Mouse (Mus musculus) heart, embryonic 12.5 days (tissue): ENCODE measurements at regions not wholly inside any gene's neighbourhood (a gene's known extent, or its start where the extent isn't known, plus 50 kb on each side); places are given as distances from the start of the nearest gene placed in this dataset.

Source experiments
- ATAC-seq: fragments of 200-750 bp; cut with Nextera tagmentation; 2 replicates; pipeline ENCODE4 v1.8.0; 2017; ENCODE audit warnings: moderate TSS enrichment, moderate library complexity; ENCODE audit not compliant: insufficient number of reproducible peaks, low FRiP score
- H3K27ac ChIP-seq: fragments of 300-500 bp; sonication (generic); 2 replicates; pipeline ENCODE4 v1.5.1; 2016; ENCODE audit warnings: mild to moderate bottlenecking, moderate library complexity; ENCODE audit not compliant: poor library complexity, severe bottlenecking
- H3K27me3 ChIP-seq: fragments of 300-500 bp; sonication (generic); replicated peaks from 2 replicates; pipeline ENCODE4 v1.6.1; 2016; ENCODE audit warnings: mild to moderate bottlenecking, moderate library complexity
- H3K36me3 ChIP-seq: fragments of 300-500 bp; sonication (generic); 2 replicates; pipeline ENCODE4 v1.6.1; 2016; ENCODE audit warnings: mild to moderate bottlenecking, moderate library complexity
- H3K4me1 ChIP-seq: fragments of 300-500 bp; sonication (generic); replicated peaks from 2 replicates; pipeline ENCODE4 v1.6.1; 2016; ENCODE audit warnings: mild to moderate bottlenecking
- H3K4me2 ChIP-seq: fragments of 300-500 bp; sonication (generic); 2 replicates; pipeline ENCODE4 v1.6.1; 2016; ENCODE audit warnings: mild to moderate bottlenecking, moderate library complexity
- H3K4me3 ChIP-seq: fragments of 300-500 bp; sonication (generic); 2 replicates; pipeline ENCODE4 v1.5.1; 2016; ENCODE audit warnings: mild to moderate bottlenecking
- H3K9ac ChIP-seq: fragments of 300-500 bp; sonication (generic); 2 replicates; pipeline ENCODE4 v1.6.1; 2016; ENCODE audit warnings: mild to moderate bottlenecking, moderate library complexity
- H3K9me3 ChIP-seq: fragments of 300-500 bp; sonication (generic); replicated peaks from 2 replicates; pipeline ENCODE4 v1.6.1; 2016; ENCODE audit warnings: mild to moderate bottlenecking, moderate library complexity
- WGBS: fragments of 180-500 bp; shearing (Covaris S2); methylation state at CpG from one replicate; pipeline ENCODE4 v1.1.7; 2016; 5-methylcytosine and 5-hydroxymethylcytosine counted together

DNA sequence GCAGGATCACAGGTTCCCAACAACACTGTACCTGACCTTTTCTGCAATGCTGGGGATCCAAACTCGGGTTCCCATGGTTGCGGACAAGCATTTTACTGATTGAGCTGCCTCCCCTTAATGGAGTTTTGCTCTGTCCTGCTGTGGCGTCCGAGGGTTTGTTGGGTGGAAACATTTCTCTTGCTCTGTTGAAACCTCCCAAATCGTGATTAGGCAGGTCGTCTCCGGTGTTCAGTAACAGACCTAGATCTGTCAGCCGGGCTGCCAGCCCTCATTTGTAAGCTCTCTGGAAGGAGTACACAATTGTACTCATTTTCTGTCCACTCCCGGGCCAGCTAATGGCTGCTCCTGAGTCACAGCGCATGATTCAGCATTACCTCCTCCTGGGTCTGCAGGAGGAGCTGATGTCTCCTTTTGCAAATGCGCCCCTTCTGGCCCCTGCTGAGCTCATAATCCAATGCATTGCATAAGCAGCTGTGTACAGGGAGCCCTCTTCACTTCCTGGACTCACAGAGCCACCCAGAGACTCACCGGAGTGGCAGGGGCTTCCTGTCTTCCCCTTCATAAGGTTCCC, 49.8 kb upstream of the Sipa1l2 start:
- H3K36me3 ChIP-seq = no peaks in the 10 kb centered on the region
- H3K9me3 ChIP-seq = no peaks in the 10 kb centered on the region
- no peaks in the 10 kb centered on the region for H3K27me3 ChIP-seq
- H3K4me2 ChIP-seq = no peak overlapping the region
- no peak overlapping the region for H3K4me3 ChIP-seq
- WGBS = 49% methylated on average over 12 of the region's 12 CpGs
- peak overlapping the region; percentile 36; the same call in 1 of the 2 replicates for H3K27ac ChIP-seq
- no peak overlapping the region for H3K9ac ChIP-seq
- ATAC-seq = no peak
- peaks cover 58% of the 10 kb centered on the region for H3K4me1 ChIP-seq
